Mouse (Mus musculus) neural tube, embryonic 12.5 days (tissue): ENCODE data around the gene Rsbn1l. TPM values are rescaled to one million over a fixed set of nuclear protein-coding genes. Genes with fewer than 3 reads are reported as not detected.

Source experiments
- ATAC-seq: fragments of 200-750 bp; cut with Nextera tagmentation; 2 replicates; pipeline ENCODE4 v1.8.0; 2017; ENCODE audit warnings: low read depth, mild to moderate bottlenecking, moderate TSS enrichment, moderate library complexity; ENCODE audit not compliant: low FRiP score
- H3K27ac ChIP-seq: fragments of 300-500 bp; sonication (generic); 2 replicates; pipeline ENCODE4 v1.5.1; 2016
- H3K27me3 ChIP-seq: fragments of 300-500 bp; sonication (generic); replicated peaks from 2 replicates; pipeline ENCODE4 v1.6.1; 2016; ENCODE audit warnings: mild to moderate bottlenecking
- H3K36me3 ChIP-seq: fragments of 300-500 bp; sonication (generic); 2 replicates; pipeline ENCODE4 v1.6.1; 2016; ENCODE audit warnings: mild to moderate bottlenecking
- H3K4me1 ChIP-seq: fragments of 300-500 bp; sonication (generic); 2 replicates; pipeline ENCODE4 v1.6.1; 2016
- H3K4me2 ChIP-seq: fragments of 300-500 bp; sonication (generic); replicated peaks from 2 replicates; pipeline ENCODE4 v1.6.1; 2016; ENCODE audit warnings: mild to moderate bottlenecking
- H3K4me3 ChIP-seq: fragments of 300-500 bp; sonication (generic); 2 replicates; pipeline ENCODE4 v1.5.1; 2016
- H3K9ac ChIP-seq: fragments of 300-500 bp; sonication (generic); 2 replicates; pipeline ENCODE4 v1.6.1; 2016; ENCODE audit warnings: mild to moderate bottlenecking
- H3K9me3 ChIP-seq: fragments of 300-500 bp; sonication (generic); 2 replicates; pipeline ENCODE4 v1.6.1; 2016; ENCODE audit warnings: mild to moderate bottlenecking
- WGBS: fragments of 180-500 bp; shearing (Covaris S2); methylation state at CpG from one replicate; pipeline ENCODE4 v1.1.7; 2016; 5-methylcytosine and 5-hydroxymethylcytosine counted together
- polyA plus RNA-seq: library from polyadenylated mRNA; unstranded; fragments of >200 nt; fragmentation: Nextera tagmentation; extraction: Ambion mirVana; gene quantifications from 2 replicates; pipeline ENCODE4 v1.2.1, GENCODE M21; 2016

The Rsbn1l gene
- polyA plus RNA-seq, result 5.5 and 7.8 TPM in 2 replicates

DNA sequence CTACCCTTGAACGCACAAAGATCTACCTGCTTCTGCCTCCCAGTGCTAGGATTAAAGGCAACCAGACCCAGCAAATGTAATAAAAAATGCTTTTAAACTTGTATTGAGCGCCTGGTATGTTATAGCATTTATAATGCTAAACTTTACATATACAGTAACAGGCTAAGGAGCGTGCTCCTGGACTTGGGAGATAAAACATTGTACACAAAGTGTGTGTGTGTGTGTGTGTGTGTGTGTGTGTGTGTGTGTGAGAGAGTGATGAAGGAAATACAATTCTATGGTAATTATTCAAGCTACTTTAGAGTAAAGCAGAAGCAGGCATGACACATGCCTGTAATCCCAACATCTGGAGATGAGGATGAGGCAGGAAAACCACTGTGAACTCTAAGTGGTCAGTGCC lies at the start of gene Rsbn1l:
Gene Rsbn1l (minus strand): TSS at position 101 of the 400 bp plus-strand sequence.
- H3K9ac ChIP-seq, result no peak within 1 kb of the TSS
- WGBS, result 96% methylated on average over 3 of the region's 3 CpGs
- no peak for ATAC-seq

DNA sequence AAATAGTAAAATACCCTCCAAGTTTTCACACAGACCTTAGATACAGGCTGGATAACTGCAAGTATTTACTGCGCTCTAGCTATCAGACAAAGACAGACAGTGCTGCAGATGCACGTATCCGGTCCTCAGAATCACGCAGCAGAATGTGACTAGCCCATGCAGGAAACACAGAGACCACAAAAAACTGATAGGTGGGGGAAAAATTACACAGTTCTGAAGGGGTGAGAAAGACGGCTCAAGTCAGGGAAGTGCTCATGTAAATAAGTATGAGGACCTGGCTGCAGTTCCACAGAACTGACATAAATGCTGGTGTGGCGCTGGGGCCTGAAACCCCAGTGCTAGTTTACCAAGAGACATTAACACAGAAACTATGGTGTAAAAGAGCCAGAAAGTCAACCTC lies 46.5 kb upstream of the Rsbn1l start:
- ATAC-seq, result no peak
- Histone ChIP-seq H3K9me3 (no peaks in the 10 kb centered on the region), H3K27ac (no peak overlapping the region), H3K4me2 (no peak overlapping the region), H3K36me3 (peaks cover 58% of the 10 kb centered on the region), H3K27me3 (no peaks in the 10 kb centered on the region), H3K4me1 (no peaks in the 10 kb centered on the region), H3K4me3 (no peak overlapping the region), H3K9ac (no peak overlapping the region)
- WGBS, result 97% methylated on average over 6 of the region's 6 CpGs

More for the DNA sequence above, at the start of gene Rsbn1l:
- Histone ChIP-seq H3K36me3 (peaks cover 4% of the 10 kb centered on the region; the same call in 1 of the 2 replicates), H3K4me2 (no peak within 1 kb of the TSS), H3K4me3 (no peak within 1 kb of the TSS), H3K27me3 (no peaks in the 10 kb centered on the region), H3K9me3 (peaks cover 5% of the 10 kb centered on the region; the same call in 1 of the 2 replicates), H3K4me1 (peaks cover 6% of the 10 kb centered on the region; the same call in 1 of the 2 replicates), H3K27ac (no peak within 1 kb of the TSS)

DNA sequence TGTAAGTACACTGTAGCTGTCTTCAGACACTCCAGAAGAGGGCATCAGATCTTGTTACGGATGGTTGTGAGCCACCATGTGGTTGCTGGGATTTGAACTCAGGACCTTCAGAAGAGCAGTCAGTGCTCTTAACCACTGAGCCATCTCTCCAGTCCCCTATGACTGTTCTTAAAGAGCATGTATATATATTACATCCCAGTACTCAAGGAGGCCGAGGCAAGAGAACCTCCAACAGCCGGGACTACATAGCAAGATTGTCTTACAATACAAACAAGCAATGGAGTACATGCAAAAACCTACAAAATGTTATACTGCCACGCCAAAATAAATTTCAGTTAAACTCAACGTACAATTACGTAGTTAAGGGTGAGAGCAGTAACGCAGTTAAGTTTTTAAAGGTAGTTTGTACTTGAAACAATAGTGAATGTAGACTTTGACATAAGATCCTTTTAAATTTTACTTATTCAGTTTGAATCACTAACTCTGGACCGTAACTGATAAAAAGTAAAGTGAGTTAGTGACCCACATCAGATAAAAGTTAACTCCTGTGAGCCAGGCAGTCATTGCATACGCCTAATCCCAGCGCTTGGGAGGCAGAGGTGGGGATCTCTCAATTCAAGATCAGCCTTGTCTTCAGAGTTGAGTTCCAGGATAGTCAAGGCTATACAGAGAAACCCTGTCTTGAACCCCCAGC lies 45.6 kb upstream of the Rsbn1l start:
- no peaks in the 10 kb centered on the region for H3K27me3 ChIP-seq
- H3K9ac ChIP-seq, result no peak overlapping the region
- no peak overlapping the region for H3K4me2 ChIP-seq
- no peak overlapping the region for H3K4me3 ChIP-seq
- ATAC-seq, result no peak
- peaks cover 67% of the 10 kb centered on the region for H3K36me3 ChIP-seq
- H3K27ac ChIP-seq, result no peak overlapping the region
- H3K4me1 ChIP-seq, result no peaks in the 10 kb centered on the region
- 95% methylated on average over 10 of the region's 10 CpGs for WGBS
- H3K9me3 ChIP-seq, result no peaks in the 10 kb centered on the region

DNA sequence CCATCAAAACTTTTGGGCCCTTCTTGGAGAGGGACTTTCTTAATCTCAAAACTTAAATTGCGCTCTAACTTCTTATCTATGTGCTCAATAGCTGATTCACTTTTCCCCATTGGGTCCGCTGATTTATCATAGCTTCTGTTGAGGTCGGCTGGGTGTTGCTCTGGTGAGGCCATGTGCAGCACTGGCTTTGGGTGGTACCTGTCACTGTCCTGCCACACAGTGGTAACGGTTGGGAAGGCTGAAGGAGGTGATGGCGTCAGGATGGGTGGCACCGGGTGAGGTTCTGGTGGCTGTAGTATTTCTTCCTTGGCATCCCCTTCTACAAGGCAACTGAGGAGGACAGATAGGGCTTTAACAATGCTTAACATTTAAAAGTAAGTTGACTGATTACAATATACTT lies 42.2 kb upstream of the Rsbn1l start:
- no peaks in the 10 kb centered on the region for H3K27me3 ChIP-seq
- H3K4me1 ChIP-seq, result no peaks in the 10 kb centered on the region
- peaks cover 85% of the 10 kb centered on the region for H3K36me3 ChIP-seq
- no peak overlapping the region for H3K27ac ChIP-seq
- H3K9me3 ChIP-seq, result no peaks in the 10 kb centered on the region
- no peak for ATAC-seq
- WGBS, result 95% methylated on average over 6 of the region's 6 CpGs
- no peak overlapping the region for H3K9ac ChIP-seq
- H3K4me3 ChIP-seq, result no peak overlapping the region
- no peak overlapping the region for H3K4me2 ChIP-seq

DNA sequence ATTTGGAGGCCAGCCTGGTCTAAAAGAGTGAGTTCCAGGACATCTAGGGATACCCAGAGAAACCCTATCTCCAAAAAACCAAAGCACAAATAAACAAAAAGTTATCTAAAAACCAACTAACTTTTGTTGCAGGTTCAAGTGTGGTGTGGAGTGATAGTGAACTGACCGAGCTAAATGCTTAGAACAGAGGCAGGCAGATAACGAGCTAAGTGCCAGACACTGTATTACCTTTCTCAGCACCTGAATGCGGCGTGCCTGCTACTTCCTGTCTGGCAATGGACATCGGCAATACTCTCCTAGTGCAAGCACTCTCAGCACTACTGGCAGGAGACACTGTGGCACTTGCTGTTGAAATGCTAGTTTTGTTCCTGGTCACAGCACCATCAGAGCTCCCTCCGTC lies 41.4 kb upstream of the Rsbn1l start:
- no peak overlapping the region for H3K4me3 ChIP-seq
- 94% methylated on average over 6 of the region's 6 CpGs for WGBS
- H3K9me3 ChIP-seq, result no peaks in the 10 kb centered on the region
- H3K27me3 ChIP-seq, result no peaks in the 10 kb centered on the region
- no peak overlapping the region for H3K4me2 ChIP-seq
- H3K4me1 ChIP-seq, result no peaks in the 10 kb centered on the region
- H3K9ac ChIP-seq, result no peak overlapping the region
- H3K27ac ChIP-seq, result no peak overlapping the region
- no peak for ATAC-seq
- H3K36me3 ChIP-seq, result peaks cover 77% of the 10 kb centered on the region

DNA sequence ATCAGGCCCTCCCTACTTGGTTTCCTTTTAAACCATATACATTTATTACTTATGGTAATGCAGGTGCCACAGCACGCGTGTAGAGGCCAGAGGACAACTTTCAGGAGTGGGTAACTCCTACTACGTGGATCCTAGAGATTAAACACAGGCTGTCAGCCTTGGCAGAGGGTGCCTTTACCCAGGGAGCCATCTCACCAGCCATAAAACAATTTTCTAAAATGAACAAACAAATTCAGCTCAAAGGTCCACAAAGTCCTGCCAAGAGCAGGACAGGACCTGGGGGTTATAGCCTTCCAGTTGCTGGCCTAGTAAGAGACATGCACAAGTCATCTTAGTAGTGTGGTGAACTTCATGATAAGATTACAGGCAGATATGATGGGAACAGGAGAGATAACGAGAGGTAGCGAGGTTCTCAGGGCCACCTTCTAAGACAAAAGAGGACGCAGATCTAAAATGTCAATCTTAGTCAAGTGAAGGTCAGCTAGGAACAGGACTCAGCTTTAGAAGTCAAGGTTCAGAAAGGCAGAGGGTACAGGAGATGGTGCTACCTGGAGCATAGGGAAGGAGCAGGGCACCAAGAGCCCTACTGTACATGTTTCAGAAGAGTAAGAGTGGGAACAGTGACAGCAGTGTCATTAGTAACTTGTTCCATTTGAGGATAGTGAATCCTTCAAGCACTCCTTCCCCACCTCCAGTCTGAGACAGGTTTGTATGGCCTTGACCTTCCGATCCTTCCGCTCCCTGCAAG lies 34.0 kb upstream of the Rsbn1l start:
- ATAC-seq, result no peak
- 95% methylated on average over 8 of the region's 8 CpGs for WGBS
- H3K4me1 ChIP-seq, result no peaks in the 10 kb centered on the region
- no peaks in the 10 kb centered on the region for H3K27me3 ChIP-seq
- H3K36me3 ChIP-seq, result peaks cover 68% of the 10 kb centered on the region
- H3K27ac ChIP-seq, result no peak overlapping the region
- no peak overlapping the region for H3K4me2 ChIP-seq
- no peaks in the 10 kb centered on the region for H3K9me3 ChIP-seq
- H3K9ac ChIP-seq, result no peak overlapping the region
- H3K4me3 ChIP-seq, result no peak overlapping the region

DNA sequence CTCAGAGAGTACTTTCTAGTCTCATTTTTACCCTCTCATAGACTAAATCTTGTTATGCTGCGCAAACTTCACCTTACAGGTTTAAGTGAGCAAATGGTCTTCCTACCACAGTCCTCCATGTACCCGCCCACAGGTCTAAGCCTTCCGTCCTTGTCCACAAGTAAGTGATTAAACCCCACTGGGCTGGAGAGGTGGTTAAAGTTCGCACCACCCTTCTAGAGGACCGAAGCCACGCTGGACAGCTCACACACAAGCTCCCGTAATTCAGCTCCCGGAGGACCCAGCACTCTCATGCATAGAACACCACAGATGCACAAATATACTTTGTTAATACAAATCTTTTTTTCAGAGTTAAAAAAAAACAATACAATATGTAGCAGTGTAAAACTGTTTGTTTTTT lies 30.1 kb upstream of the Rsbn1l start:
- Histone ChIP-seq H3K9ac (no peak overlapping the region), H3K9me3 (no peaks in the 10 kb centered on the region), H3K4me1 (no peaks in the 10 kb centered on the region), H3K27me3 (no peaks in the 10 kb centered on the region), H3K4me2 (no peak overlapping the region), H3K4me3 (no peak overlapping the region), H3K27ac (no peak overlapping the region), H3K36me3 (peaks cover 51% of the 10 kb centered on the region)
- 95% methylated on average over 8 of the region's 8 CpGs for WGBS
- no peak for ATAC-seq

DNA sequence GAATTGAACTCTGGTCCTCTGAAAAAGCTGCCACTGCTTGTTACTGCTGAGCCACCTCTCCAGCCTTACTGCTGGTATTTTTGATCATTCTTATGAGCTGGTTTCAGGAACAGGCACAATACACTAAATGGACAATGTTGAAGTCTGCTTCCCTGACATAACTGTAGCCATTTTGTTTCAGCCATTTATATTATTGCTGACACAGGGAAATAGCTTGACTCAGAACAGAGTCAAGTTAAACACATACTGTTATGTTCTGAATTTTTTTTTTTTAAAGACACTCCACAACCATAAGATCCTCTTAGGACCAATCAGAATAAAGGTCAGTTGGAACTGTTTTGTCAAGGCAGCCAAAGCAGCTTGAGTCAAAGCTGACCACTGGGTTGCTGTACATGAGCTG lies 27.3 kb upstream of the Rsbn1l start:
- H3K4me1 ChIP-seq, result no peaks in the 10 kb centered on the region
- no peak overlapping the region for H3K27ac ChIP-seq
- no peaks in the 10 kb centered on the region for H3K9me3 ChIP-seq
- no peaks in the 10 kb centered on the region for H3K27me3 ChIP-seq
- H3K4me3 ChIP-seq, result no peak overlapping the region
- H3K9ac ChIP-seq, result no peak overlapping the region
- no peak for ATAC-seq
- no peak overlapping the region for H3K4me2 ChIP-seq
- peaks cover 33% of the 10 kb centered on the region for H3K36me3 ChIP-seq

DNA sequence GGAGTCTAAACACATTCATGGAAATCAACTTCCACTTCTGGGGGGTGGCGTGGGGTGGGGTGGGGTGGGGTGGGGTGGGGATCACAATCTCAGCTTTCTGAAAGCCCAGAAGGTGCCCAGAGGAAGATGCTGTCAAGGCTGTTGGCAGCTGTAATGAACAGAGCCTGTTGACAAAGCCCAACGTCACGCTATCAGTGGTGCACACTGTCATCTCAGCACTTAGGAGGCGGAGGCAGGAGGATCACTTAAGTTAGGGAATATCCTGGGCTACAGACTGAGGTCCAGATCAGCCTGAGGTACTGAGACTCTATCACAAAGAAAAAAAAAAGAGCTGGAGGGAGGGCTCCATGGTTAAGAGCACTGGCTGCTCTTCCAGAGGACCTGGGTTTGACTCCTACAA lies 18.5 kb upstream of the Rsbn1l start:
- no peaks in the 10 kb centered on the region for H3K9me3 ChIP-seq
- no peak overlapping the region for H3K9ac ChIP-seq
- no peak overlapping the region for H3K4me2 ChIP-seq
- no peak overlapping the region for H3K27ac ChIP-seq
- no peaks in the 10 kb centered on the region for H3K27me3 ChIP-seq
- 80% methylated on average over 4 of the region's 4 CpGs for WGBS
- no peak overlapping the region for H3K4me3 ChIP-seq
- ATAC-seq, result no peak
- H3K4me1 ChIP-seq, result no peaks in the 10 kb centered on the region
- H3K36me3 ChIP-seq, result no peaks in the 10 kb centered on the region

DNA sequence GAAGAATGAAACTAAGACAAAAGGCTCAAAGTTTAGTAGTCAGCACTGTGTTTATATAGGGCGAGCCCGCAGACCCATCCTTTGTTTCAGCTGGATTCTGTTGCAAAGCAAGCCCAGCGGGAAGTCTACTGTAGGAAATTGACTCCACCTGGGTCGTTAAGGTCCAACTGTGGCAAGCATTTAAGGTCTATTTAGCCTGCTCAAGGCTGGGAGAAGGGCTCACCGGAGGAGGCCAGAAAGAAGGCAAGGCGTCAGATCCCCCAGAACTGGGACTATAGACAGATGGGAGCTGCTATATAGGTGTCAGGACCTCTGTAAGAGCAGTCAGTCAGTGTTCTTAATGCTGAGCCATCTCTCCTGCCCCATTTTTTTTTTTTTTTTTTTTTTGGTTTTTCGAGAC lies 17.8 kb upstream of the Rsbn1l start:
- no peaks in the 10 kb centered on the region for H3K4me1 ChIP-seq
- H3K36me3 ChIP-seq, result no peaks in the 10 kb centered on the region
- H3K9ac ChIP-seq, result no peak overlapping the region
- H3K4me2 ChIP-seq, result no peak overlapping the region
- no peak overlapping the region for H3K4me3 ChIP-seq
- H3K27ac ChIP-seq, result no peak overlapping the region
- ATAC-seq, result no peak
- 13% methylated on average over 7 of the region's 7 CpGs for WGBS
- no peaks in the 10 kb centered on the region for H3K9me3 ChIP-seq
- no peaks in the 10 kb centered on the region for H3K27me3 ChIP-seq

DNA sequence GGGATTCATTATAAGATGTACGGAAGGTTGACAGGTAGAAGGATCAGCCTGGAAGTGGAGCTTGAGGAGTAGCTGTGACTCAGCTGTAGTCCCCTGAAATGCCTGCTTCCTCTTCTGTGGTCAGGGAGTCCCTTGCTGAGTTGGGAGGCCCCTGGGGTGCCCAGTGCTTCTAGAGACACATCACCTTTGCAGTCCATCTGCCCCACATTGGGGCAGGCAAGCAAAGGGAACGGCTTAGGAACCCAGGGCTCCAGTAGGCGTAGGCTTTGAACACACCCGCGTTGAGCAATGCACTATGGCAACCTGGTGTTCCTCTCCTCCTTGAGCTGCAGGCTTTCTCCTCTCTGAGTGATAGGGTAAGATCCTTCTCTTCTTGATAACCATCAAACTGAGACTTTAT lies 16.9 kb upstream of the Rsbn1l start:
- 61% methylated on average over 5 of the region's 5 CpGs for WGBS
- Histone ChIP-seq H3K4me1 (no peaks in the 10 kb centered on the region), H3K27ac (no peak overlapping the region), H3K9me3 (no peaks in the 10 kb centered on the region), H3K9ac (no peak overlapping the region), H3K4me3 (no peak overlapping the region), H3K36me3 (no peaks in the 10 kb centered on the region), H3K27me3 (no peaks in the 10 kb centered on the region), H3K4me2 (no peak overlapping the region)
- ATAC-seq, result no peak

DNA sequence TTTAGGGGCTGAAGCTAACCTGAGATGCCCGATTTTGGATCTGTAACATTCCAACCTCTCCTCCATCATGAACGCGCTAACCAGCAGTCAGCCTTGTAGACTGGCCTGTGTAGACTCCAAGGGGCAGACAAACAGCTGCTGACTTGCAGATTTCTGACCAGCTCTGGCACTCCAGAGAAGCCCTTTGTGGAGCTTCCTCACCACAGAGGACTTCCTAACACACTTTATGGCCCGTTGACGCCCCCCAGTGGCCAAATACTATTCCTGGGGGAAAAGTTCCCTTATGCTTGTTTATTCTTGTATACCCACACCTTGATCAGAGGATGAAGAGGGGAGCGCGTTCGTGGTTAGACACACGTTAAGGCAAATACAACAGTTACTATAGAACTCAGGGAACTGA lies 12.8 kb upstream of the Rsbn1l start:
- ATAC-seq, result no peak
- WGBS, result 61% methylated on average over 9 of the region's 9 CpGs
- Histone ChIP-seq H3K9ac (no peak overlapping the region), H3K9me3 (no peaks in the 10 kb centered on the region), H3K4me2 (no peak overlapping the region), H3K27ac (no peak overlapping the region), H3K36me3 (no peaks in the 10 kb centered on the region), H3K4me1 (no peaks in the 10 kb centered on the region), H3K4me3 (no peak overlapping the region), H3K27me3 (no peaks in the 10 kb centered on the region)

DNA sequence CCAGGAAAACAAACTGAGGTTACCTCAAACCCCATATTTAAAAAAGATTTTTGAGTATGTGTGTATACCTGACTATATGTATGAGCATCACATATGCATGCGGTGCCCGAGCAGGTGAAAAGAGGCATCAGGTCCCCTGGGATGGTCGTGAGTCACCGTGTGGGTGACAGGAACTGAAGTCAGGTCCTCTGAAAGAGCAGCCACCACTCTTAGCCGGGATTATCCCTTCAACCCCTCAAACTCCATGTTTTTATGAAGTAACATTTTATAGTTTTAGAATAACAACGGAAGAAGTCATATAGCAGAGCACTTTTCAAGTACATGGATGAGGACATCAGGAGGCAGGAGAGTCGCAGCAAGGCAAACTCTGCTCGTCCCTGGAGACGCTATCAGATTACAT lies 12.3 kb upstream of the Rsbn1l start:
- no peaks in the 10 kb centered on the region for H3K4me1 ChIP-seq
- no peaks in the 10 kb centered on the region for H3K27me3 ChIP-seq
- H3K9ac ChIP-seq, result no peak overlapping the region
- H3K9me3 ChIP-seq, result no peaks in the 10 kb centered on the region
- no peak overlapping the region for H3K4me3 ChIP-seq
- 71% methylated on average over 9 of the region's 9 CpGs for WGBS
- H3K4me2 ChIP-seq, result no peak overlapping the region
- no peak overlapping the region for H3K27ac ChIP-seq
- no peaks in the 10 kb centered on the region for H3K36me3 ChIP-seq
- ATAC-seq, result no peak
